Mouse (Mus musculus) spleen, adult 12 weeks (tissue): ENCODE data around the gene Noct.
A peak's percentile ranks its signal among the peaks of the same experiment; 100 is the strongest.
"Not testable (repeated sequence)": the region's sequence is repeated elsewhere in the genome, so short reads cannot be mapped to it uniquely, and the experiment has no call there.

Experiments used
- DNase-seq: peaks from one replicate; pipeline ENCODE4 v3.0.0; 2022; ENCODE audit warnings: low spot score

Noct gene

GRCm38 (mm10) chr3:51224363-51225225 lies at the start of gene Noct:
TSS of gene Noct (plus strand) at chr3:51224447.
- peak; percentile 79 for DNase-seq

- DNase-seq = no peak
Observed at GRCm38 (mm10) chr3:51178158-51178557, 46.1 kb upstream of the Noct start.

GRCm38 (mm10) chr3:51179460-51180146 lies 44.6 kb upstream of the Noct start:
- DNase-seq = no peak

GRCm38 (mm10) chr3:51180341-51180940 lies 43.8 kb upstream of the Noct start:
- no peak for DNase-seq

- DNase-seq = no peak
Observed at GRCm38 (mm10) chr3:51182455-51182854, 41.8 kb upstream of the Noct start.

- not testable (repeated sequence) for DNase-seq
Observed at GRCm38 (mm10) chr3:51183508-51183907, 40.7 kb upstream of the Noct start.

GRCm38 (mm10) chr3:51183967-51184366 lies 40.3 kb upstream of the Noct start:
- DNase-seq = not testable (repeated sequence)

GRCm38 (mm10) chr3:51184715-51185114 lies 39.5 kb upstream of the Noct start:
- DNase-seq = no peak

- no peak for DNase-seq
Observed at GRCm38 (mm10) chr3:51185406-51185805, 38.8 kb upstream of the Noct start.

GRCm38 (mm10) chr3:51194075-51194474 lies 30.2 kb upstream of the Noct start:
- no peak for DNase-seq

- no peak for DNase-seq
Observed at GRCm38 (mm10) chr3:51195321-51195720, 28.9 kb upstream of the Noct start.

- DNase-seq = no peak
Observed at GRCm38 (mm10) chr3:51195736-51196135, 28.5 kb upstream of the Noct start.

- no peak for DNase-seq
Observed at GRCm38 (mm10) chr3:51196724-51197111, 27.5 kb upstream of the Noct start.

- DNase-seq = no peak
Observed at GRCm38 (mm10) chr3:51197112-51197731, 27.0 kb upstream of the Noct start.

- DNase-seq = no peak
Observed at GRCm38 (mm10) chr3:51198291-51198690, 26.0 kb upstream of the Noct start.

- no peak for DNase-seq
Observed at GRCm38 (mm10) chr3:51199130-51199529, 25.1 kb upstream of the Noct start.

GRCm38 (mm10) chr3:51200311-51200710 lies 23.9 kb upstream of the Noct start:
- no peak for DNase-seq

- no peak for DNase-seq
Observed at GRCm38 (mm10) chr3:51200894-51201293, 23.4 kb upstream of the Noct start.

- no peak for DNase-seq
Observed at GRCm38 (mm10) chr3:51201986-51202385, 22.3 kb upstream of the Noct start.

GRCm38 (mm10) chr3:51202491-51202987 lies 21.7 kb upstream of the Noct start:
- DNase-seq = no peak

- DNase-seq = no peak
Observed at GRCm38 (mm10) chr3:51203906-51204305, 20.3 kb upstream of the Noct start.

- DNase-seq = no peak
Observed at GRCm38 (mm10) chr3:51204441-51204840, 19.8 kb upstream of the Noct start.
